Mouse (Mus musculus) embryonic fibroblast, embryonic 13.5 days (primary cell): ENCODE measurements at regions not wholly inside any gene's neighbourhood (a gene's known extent, or its start where the extent isn't known, plus 50 kb on each side); places are given as distances from the start of the nearest gene placed in this dataset.

Source experiments
- CTCF ChIP-seq: IDR thresholded peaks from 2 replicates; pipeline ENCODE4 v1.5.1; 2011; ENCODE audit warnings: mild to moderate bottlenecking, control low read depth, low read length, moderate library complexity, borderline replicate concordance; ENCODE audit not compliant: insufficient read depth
- POLR2A ChIP-seq: IDR thresholded peaks from 2 replicates; pipeline ENCODE4 v1.6.1; 2011; ENCODE audit warnings: low read depth, mild to moderate bottlenecking, control low read depth, low read length, moderate library complexity

DNA sequence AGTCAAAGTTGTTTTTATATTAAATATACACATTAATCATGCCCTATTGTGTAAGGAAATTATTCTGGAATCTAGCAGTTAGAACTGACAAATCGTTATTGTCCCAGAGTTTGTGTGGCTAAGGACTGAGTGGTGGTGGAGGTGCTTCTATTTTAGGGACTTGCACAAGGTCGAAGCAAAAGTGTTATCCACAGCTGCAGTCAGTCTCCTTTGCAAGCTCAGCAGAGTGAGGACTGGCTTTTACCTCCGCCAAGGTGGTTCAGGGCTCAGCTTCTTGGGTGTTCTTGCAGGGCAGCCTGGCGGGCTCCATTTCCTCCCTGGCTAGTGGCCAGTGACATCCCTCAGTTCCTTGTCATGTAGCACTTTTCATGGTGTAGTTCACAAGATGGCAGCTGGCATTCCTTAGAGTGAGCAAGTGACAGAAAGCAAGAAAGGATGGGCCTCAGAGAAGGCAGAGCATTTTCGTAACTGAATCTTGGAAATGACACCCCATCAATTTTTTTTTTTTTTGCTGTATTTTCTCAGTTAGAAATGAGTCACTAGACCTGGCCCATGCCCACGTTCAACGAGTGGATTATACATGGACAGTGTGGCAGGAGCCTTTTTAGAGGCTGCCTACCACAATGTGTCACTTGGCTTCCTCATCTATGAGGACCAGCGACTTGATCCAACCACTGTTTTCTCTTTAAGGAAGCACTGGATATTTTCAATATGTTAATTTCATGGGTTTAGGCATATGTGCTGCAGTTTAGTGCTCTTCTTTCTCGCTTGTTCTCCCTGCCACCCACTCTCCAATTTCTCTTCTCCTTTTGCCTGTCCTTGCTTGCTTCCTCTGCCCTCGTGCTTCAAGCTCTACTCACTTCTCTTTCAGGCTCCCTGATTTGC, 129.1 kb upstream of the Zeb2 start:
- TF ChIP-seq CTCF: no peak
- TF ChIP-seq POLR2A: no peak
